Mouse (Mus musculus) urinary bladder, postnatal 25 days (tissue): ENCODE measurements around the gene Wdr46.
"Not testable (repeated sequence)": the region's sequence is repeated elsewhere in the genome, so short reads cannot be mapped to it uniquely, and the experiment has no call there.

ENCODE experiments used
- DNase-seq: peaks from one replicate; pipeline ENCODE4 v3.0.0; 2022; ENCODE audit warnings: low spot score

Wdr46 gene

GRCm38 (mm10) chr17:33979512-33980050, 39.1 kb downstream of the Wdr46 start:
- DNase-seq, result no peak

GRCm38 (mm10) chr17:33980181-33981035, 39.9 kb downstream of the Wdr46 start:
- DNase-seq, result no peak

- peak; percentile 62 for DNase-seq
Measured at GRCm38 (mm10) chr17:33981192-33981909, 40.9 kb downstream of the Wdr46 start.

GRCm38 (mm10) chr17:33982136-33982535, 41.7 kb downstream of the Wdr46 start:
- peak; percentile 53 for DNase-seq

GRCm38 (mm10) chr17:33991788-33992664, 51.6 kb downstream of the Wdr46 start:
- DNase-seq, result peak; percentile 64

- DNase-seq, result no peak
Measured at GRCm38 (mm10) chr17:33994959-33995358, 54.5 kb downstream of the Wdr46 start.

- DNase-seq, result no peak
Measured at GRCm38 (mm10) chr17:33995651-33996050, 55.2 kb downstream of the Wdr46 start.

GRCm38 (mm10) chr17:33997025-33997424, 56.6 kb downstream of the Wdr46 start:
- DNase-seq, result not testable (repeated sequence)

GRCm38 (mm10) chr17:33998697-33999096, 58.2 kb downstream of the Wdr46 start:
- not testable (repeated sequence) for DNase-seq
